Mouse (Mus musculus) hindbrain, embryonic 15.5 days (tissue): ENCODE measurements at regions not wholly inside any gene's neighbourhood (a gene's known extent, or its start where the extent isn't known, plus 50 kb on each side); places are given as distances from the start of the nearest gene placed in this dataset.
A peak's percentile ranks its signal among the peaks of the same experiment; 100 is the strongest.

Experiments used
- ATAC-seq: fragments of 200-750 bp; cut with Nextera tagmentation; 2 replicates; pipeline ENCODE4 v1.8.0; 2017; ENCODE audit warnings: low read depth, moderate number of reproducible peaks, moderate TSS enrichment; ENCODE audit not compliant: low FRiP score
- H3K27ac ChIP-seq: fragments of 300-500 bp; sonication (generic); replicated peaks from 2 replicates; pipeline ENCODE4 v1.5.1; 2015; ENCODE audit warnings: mild to moderate bottlenecking, inconsistent platforms
- H3K27me3 ChIP-seq: fragments of 300-500 bp; sonication (generic); 2 replicates; pipeline ENCODE4 v1.6.1; 2015; ENCODE audit warnings: control low read depth, inconsistent platforms
- H3K36me3 ChIP-seq: fragments of 300-500 bp; sonication (generic); 2 replicates; pipeline ENCODE4 v1.6.1; 2015; ENCODE audit warnings: control low read depth, inconsistent platforms
- H3K4me1 ChIP-seq: fragments of 300-500 bp; sonication (generic); replicated peaks from 2 replicates; pipeline ENCODE4 v1.6.1; 2015; ENCODE audit warnings: control low read depth, inconsistent platforms
- H3K4me2 ChIP-seq: fragments of 300-500 bp; sonication (generic); 2 replicates; pipeline ENCODE4 v1.6.1; 2015; ENCODE audit warnings: moderate library complexity, mild to moderate bottlenecking, inconsistent platforms
- H3K4me3 ChIP-seq: fragments of 300-500 bp; sonication (generic); 2 replicates; pipeline ENCODE4 v1.5.1; 2015; ENCODE audit warnings: mild to moderate bottlenecking, inconsistent platforms
- H3K9ac ChIP-seq: fragments of 300-500 bp; sonication (generic); 2 replicates; pipeline ENCODE4 v1.6.1; 2015; ENCODE audit warnings: inconsistent platforms
- H3K9me3 ChIP-seq: fragments of 300-500 bp; sonication (generic); 2 replicates; pipeline ENCODE4 v1.6.1; 2016; ENCODE audit warnings: control low read depth, inconsistent platforms
- WGBS: fragments of 180-500 bp; shearing (Covaris S2); methylation state at CpG from one replicate; pipeline ENCODE4 v1.1.7; 2015; 5-methylcytosine and 5-hydroxymethylcytosine counted together

- no peaks in the 10 kb centered on the region for H3K9me3 ChIP-seq
- no peak overlapping the region for H3K4me3 ChIP-seq
- H3K4me1 ChIP-seq, result no peaks in the 10 kb centered on the region
- H3K9ac ChIP-seq, result no peak overlapping the region
- no peak overlapping the region for H3K4me2 ChIP-seq
- H3K27ac ChIP-seq, result no peak overlapping the region
- no peaks in the 10 kb centered on the region for H3K36me3 ChIP-seq
- 67% methylated on average over 5 of the region's 5 CpGs for WGBS
- H3K27me3 ChIP-seq, result no peaks in the 10 kb centered on the region
- ATAC-seq, result no peak
Measured at GRCm38 (mm10) chr15:52483598-52484165, 1401.0 kb upstream of the Gm7489 start.

DNA sequence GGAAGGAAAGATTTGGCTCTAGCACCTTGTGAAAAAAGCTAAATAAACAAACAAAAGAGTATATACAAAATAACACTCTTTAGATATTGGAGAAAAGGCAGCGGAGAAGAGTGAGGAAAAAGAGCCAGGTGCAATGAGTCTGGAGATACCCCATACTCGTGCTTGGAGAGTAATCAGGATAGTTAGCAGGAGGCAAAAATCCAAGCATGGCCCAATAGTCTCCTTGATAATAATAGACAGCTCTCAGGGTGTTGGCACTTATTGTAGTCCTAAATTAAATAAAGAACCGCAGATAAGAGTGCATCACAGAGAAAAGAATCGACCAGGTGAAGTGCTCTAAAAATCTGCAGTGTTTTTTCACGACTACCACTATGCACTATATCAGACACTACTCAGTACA is 1400.4 kb upstream of the Gm7489 start:
- H3K27ac ChIP-seq, result no peak overlapping the region
- no peaks in the 10 kb centered on the region for H3K4me1 ChIP-seq
- H3K9ac ChIP-seq, result no peak overlapping the region
- ATAC-seq, result no peak
- no peaks in the 10 kb centered on the region for H3K9me3 ChIP-seq
- H3K36me3 ChIP-seq, result no peaks in the 10 kb centered on the region
- H3K4me2 ChIP-seq, result no peak overlapping the region
- no peak overlapping the region for H3K4me3 ChIP-seq
- no peaks in the 10 kb centered on the region for H3K27me3 ChIP-seq
- 74% methylated on average over 5 of the region's 5 CpGs for WGBS

DNA sequence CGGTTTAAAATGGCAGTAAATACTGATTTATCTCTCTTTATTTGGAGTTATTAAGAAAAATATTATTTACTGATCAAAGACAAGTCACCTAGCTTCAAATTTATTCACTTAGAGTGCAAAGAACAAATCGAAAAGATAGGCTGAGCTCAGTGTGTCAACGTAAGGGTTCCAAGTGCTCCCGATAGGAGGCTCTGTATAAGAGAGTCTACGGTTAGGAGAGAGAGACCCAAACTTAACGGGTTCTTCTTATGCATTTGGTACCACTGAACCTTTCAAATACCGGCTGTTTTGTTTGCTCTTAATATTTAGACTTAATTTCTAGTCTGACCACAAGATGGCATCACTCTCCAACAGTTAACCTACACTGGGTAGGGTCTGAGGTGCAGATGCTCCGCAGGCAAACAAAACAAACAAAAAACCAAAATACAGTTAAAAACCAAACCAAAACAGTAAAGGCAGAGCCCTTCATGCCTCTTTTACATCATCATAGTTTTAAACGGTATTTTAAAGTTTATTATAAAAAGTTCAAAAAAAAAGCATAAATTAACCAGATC is 1379.4 kb upstream of the Gm7489 start:
- Histone ChIP-seq H3K9ac (no peak overlapping the region), H3K36me3 (no peaks in the 10 kb centered on the region), H3K4me1 (no peaks in the 10 kb centered on the region), H3K27ac (no peak overlapping the region), H3K27me3 (no peaks in the 10 kb centered on the region), H3K9me3 (no peaks in the 10 kb centered on the region), H3K4me2 (no peak overlapping the region), H3K4me3 (no peak overlapping the region)
- peak; percentile 78; the same call in 1 of the 2 replicates for ATAC-seq
- WGBS, result 29% methylated on average over 9 of the region's 9 CpGs

DNA sequence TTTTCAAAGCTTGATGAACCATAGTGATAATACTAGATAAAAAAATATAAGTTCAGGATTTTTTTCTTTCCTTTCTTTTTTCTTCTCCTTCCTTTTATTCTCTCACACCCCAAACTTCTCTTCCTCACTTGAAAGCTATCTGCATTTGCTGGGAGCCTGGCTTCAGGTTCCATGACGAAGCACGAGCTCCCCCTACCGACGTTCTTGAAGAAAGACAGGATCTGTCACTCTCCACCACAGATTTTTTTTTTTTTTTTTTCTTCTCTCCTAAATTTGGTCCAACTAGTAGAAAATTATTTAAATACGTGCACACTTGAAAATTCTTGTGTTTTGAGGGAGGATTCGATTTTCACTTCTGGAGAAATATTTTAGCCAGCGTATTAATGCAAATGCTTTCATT is 1377.8 kb upstream of the Gm7489 start:
- Histone ChIP-seq H3K4me1 (no peaks in the 10 kb centered on the region), H3K27ac (no peak overlapping the region), H3K27me3 (no peaks in the 10 kb centered on the region), H3K9me3 (no peaks in the 10 kb centered on the region), H3K9ac (no peak overlapping the region), H3K4me3 (no peak overlapping the region), H3K4me2 (no peak overlapping the region), H3K36me3 (no peaks in the 10 kb centered on the region)
- WGBS, result 4% methylated on average over 7 of the region's 7 CpGs
- ATAC-seq, result no peak; the same call in 1 of the 2 replicates

DNA sequence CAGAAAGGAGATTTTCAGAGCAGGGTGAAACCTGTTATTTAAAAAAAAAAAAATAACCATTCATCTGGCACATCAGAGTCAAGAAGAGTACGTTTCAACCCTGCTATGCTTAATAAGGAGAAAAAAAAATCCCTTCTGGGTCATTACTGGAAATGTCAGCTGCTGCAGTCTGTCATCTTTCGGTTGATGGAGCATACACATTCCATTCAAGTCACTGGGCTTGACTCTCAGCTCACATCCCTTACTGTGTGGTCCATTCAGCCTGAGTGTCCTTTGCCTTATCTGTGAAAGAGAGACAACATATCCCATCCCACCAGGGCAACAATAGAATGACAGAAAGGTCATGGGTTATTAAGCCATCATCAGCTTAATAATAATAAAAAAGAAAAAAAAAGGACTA is 1376.1 kb upstream of the Gm7489 start:
- Histone ChIP-seq H3K36me3 (no peaks in the 10 kb centered on the region), H3K4me2 (no peak overlapping the region), H3K9ac (no peak overlapping the region), H3K4me1 (no peaks in the 10 kb centered on the region), H3K9me3 (no peaks in the 10 kb centered on the region), H3K27ac (no peak overlapping the region), H3K4me3 (no peak overlapping the region), H3K27me3 (no peaks in the 10 kb centered on the region)
- 56% methylated on average over 2 of the region's 2 CpGs for WGBS
- ATAC-seq, result no peak

DNA sequence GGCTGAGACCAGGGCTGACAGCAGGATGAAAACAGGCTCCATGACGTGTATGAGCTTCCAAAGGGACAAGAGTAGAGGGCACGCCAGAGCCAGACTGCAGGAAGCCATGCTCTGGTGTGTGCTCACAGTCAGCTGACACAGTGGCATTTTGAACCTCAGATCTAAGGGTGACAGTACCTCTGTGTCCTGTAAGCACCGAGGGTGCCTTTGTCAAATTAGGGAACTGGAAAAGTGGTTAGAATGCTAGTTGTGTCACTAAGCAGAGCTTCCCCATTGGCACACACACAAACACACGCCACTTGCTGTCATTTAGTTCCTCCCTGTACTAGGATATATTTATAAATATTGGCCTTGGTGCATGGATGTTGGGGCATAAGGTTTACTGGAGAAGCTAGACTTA is 1374.6 kb upstream of the Gm7489 start:
- no peaks in the 10 kb centered on the region for H3K9me3 ChIP-seq
- no peak for ATAC-seq
- no peak overlapping the region for H3K27ac ChIP-seq
- 74% methylated on average over 4 of the region's 4 CpGs for WGBS
- no peaks in the 10 kb centered on the region for H3K4me1 ChIP-seq
- no peak overlapping the region for H3K4me3 ChIP-seq
- H3K9ac ChIP-seq, result no peak overlapping the region
- no peaks in the 10 kb centered on the region for H3K27me3 ChIP-seq
- no peaks in the 10 kb centered on the region for H3K36me3 ChIP-seq
- no peak overlapping the region for H3K4me2 ChIP-seq

- H3K4me3 ChIP-seq, result no peak overlapping the region
- H3K36me3 ChIP-seq, result no peaks in the 10 kb centered on the region
- no peak overlapping the region for H3K27ac ChIP-seq
- no peak overlapping the region for H3K9ac ChIP-seq
- WGBS, result 89% methylated on average over 2 of the region's 2 CpGs
- H3K9me3 ChIP-seq, result 0 out of 2 replicates have a peak, but pooled peaks cover 4% of the 10 kb centered on the region
- H3K4me1 ChIP-seq, result no peaks in the 10 kb centered on the region
- no peak overlapping the region for H3K4me2 ChIP-seq
- no peaks in the 10 kb centered on the region for H3K27me3 ChIP-seq
- ATAC-seq, result no peak
Measured at GRCm38 (mm10) chr15:52536594-52536993, 1348.1 kb upstream of the Gm7489 start.

DNA sequence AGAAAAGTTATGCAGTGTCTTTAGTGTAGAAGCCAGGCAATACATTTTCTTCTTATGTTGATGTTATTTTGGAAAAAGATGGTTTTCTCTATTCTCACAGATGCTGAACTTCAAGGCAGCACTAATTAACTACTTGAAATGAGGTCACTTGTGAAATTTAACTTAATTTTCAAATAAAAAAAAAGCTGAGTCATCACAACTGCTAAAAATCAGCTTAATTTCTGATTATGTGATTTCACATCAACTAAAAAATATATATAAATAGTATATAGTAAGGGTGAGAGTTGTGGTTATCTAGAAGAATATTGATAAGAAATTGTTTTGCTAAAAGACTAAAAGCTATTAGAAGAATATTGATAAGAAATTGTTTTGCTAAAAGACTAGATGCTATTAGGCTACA is 1326.0 kb upstream of the Gm7489 start:
- no peaks in the 10 kb centered on the region for H3K36me3 ChIP-seq
- H3K4me1 ChIP-seq, result no peaks in the 10 kb centered on the region
- H3K9me3 ChIP-seq, result no peaks in the 10 kb centered on the region
- H3K9ac ChIP-seq, result no peak overlapping the region
- no peak for ATAC-seq
- no peak overlapping the region for H3K27ac ChIP-seq
- H3K4me2 ChIP-seq, result no peak overlapping the region
- no peak overlapping the region for H3K4me3 ChIP-seq
- H3K27me3 ChIP-seq, result no peaks in the 10 kb centered on the region

GRCm38 (mm10) chr15:52564078-52564477 is 1320.6 kb upstream of the Gm7489 start:
- Histone ChIP-seq H3K27me3 (no peaks in the 10 kb centered on the region), H3K4me2 (no peak overlapping the region), H3K4me3 (no peak overlapping the region), H3K27ac (no peak overlapping the region), H3K36me3 (no peaks in the 10 kb centered on the region), H3K4me1 (no peaks in the 10 kb centered on the region), H3K9ac (no peak overlapping the region), H3K9me3 (no peaks in the 10 kb centered on the region)
- 98% methylated on average over 1 of the region's 1 CpGs for WGBS
- ATAC-seq, result no peak

GRCm38 (mm10) chr15:52565449-52565851 is 1319.3 kb upstream of the Gm7489 start:
- no peak for ATAC-seq
- H3K27ac ChIP-seq, result no peak overlapping the region
- WGBS, result 80% methylated on average over 5 of the region's 5 CpGs
- no peaks in the 10 kb centered on the region for H3K9me3 ChIP-seq
- H3K4me1 ChIP-seq, result no peaks in the 10 kb centered on the region
- no peaks in the 10 kb centered on the region for H3K27me3 ChIP-seq
- H3K4me3 ChIP-seq, result no peak overlapping the region
- H3K36me3 ChIP-seq, result no peaks in the 10 kb centered on the region
- H3K9ac ChIP-seq, result no peak overlapping the region
- H3K4me2 ChIP-seq, result no peak overlapping the region

GRCm38 (mm10) chr15:52570256-52570655 is 1314.5 kb upstream of the Gm7489 start:
- no peak overlapping the region for H3K9ac ChIP-seq
- WGBS, result 93% methylated on average over 1 of the region's 1 CpGs
- H3K27ac ChIP-seq, result no peak overlapping the region
- no peaks in the 10 kb centered on the region for H3K9me3 ChIP-seq
- no peaks in the 10 kb centered on the region for H3K4me1 ChIP-seq
- no peak for ATAC-seq
- H3K4me3 ChIP-seq, result no peak overlapping the region
- H3K4me2 ChIP-seq, result no peak overlapping the region
- H3K27me3 ChIP-seq, result no peaks in the 10 kb centered on the region
- no peaks in the 10 kb centered on the region for H3K36me3 ChIP-seq

GRCm38 (mm10) chr15:52577614-52578013 is 1307.1 kb upstream of the Gm7489 start:
- no peak for ATAC-seq
- Histone ChIP-seq H3K36me3 (no peaks in the 10 kb centered on the region), H3K4me2 (no peak overlapping the region), H3K9me3 (no peaks in the 10 kb centered on the region), H3K27ac (no peak overlapping the region), H3K4me1 (no peaks in the 10 kb centered on the region), H3K27me3 (no peaks in the 10 kb centered on the region), H3K4me3 (no peak overlapping the region), H3K9ac (no peak overlapping the region)
- 84% methylated on average over 2 of the region's 2 CpGs for WGBS

DNA sequence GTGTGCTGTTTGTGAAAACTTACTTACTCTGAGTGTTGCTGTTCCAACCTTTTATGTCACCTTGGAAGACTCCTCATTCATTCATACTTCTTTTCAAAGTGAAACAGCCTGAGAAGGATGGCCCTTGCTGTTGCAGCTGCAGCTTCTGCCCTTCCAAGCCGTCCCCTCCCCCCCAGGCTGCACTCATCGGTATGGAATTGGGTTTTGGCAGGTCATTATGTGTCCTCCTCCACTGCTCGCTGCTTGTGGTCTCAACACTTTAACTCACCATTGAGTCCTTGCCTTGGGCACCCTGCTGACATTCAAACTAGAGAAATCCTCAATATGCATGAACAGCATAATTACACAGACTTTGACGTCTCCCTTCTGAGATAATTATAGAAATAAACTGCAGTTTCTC is 1295.3 kb upstream of the Gm7489 start:
- ATAC-seq, result peak; percentile 42; the same call in 1 of the 2 replicates
- no peak overlapping the region for H3K4me2 ChIP-seq
- no peaks in the 10 kb centered on the region for H3K27me3 ChIP-seq
- no peaks in the 10 kb centered on the region for H3K9me3 ChIP-seq
- WGBS, result 28% methylated on average over 4 of the region's 4 CpGs
- H3K9ac ChIP-seq, result no peak overlapping the region
- H3K4me3 ChIP-seq, result no peak overlapping the region
- no peaks in the 10 kb centered on the region for H3K36me3 ChIP-seq
- H3K27ac ChIP-seq, result no peak overlapping the region
- no peaks in the 10 kb centered on the region for H3K4me1 ChIP-seq
